Mouse (Mus musculus) liver, adult 2 months (tissue): ENCODE data around the gene Shkbp1. TPM values are rescaled to one million over a fixed set of nuclear protein-coding genes. Genes with fewer than 3 reads are reported as not detected.

Experiments used
- DNase-seq: peaks from one replicate; pipeline ENCODE4 v3.0.0-alpha.2; 2011; ENCODE audit warnings: low read depth, low spot score; ENCODE audit errors: extremely low read depth
- H3K27ac ChIP-seq: fragments of 200-500 bp; replicated peaks from 2 replicates; pipeline ENCODE4 v1.5.1; 2012; ENCODE audit warnings: low read depth, mild to moderate bottlenecking, control low read depth, inconsistent platforms, low read length; ENCODE audit not compliant: insufficient read depth
- H3K27me3 ChIP-seq: fragments of 200-500 bp; 2 replicates; pipeline ENCODE4 v1.6.1; 2012; ENCODE audit warnings: mild to moderate bottlenecking, moderate library complexity, low read length, inconsistent platforms; ENCODE audit not compliant: control insufficient read depth, insufficient read depth
- H3K36me3 ChIP-seq: fragments of 200-500 bp; 2 replicates; pipeline ENCODE4 v1.6.1; 2012; ENCODE audit warnings: low read length, inconsistent platforms; ENCODE audit not compliant: control insufficient read depth, insufficient read depth
- H3K4me1 ChIP-seq: fragments of 200-500 bp; 2 replicates; pipeline ENCODE4 v1.6.1; 2011; ENCODE audit warnings: low read length; ENCODE audit not compliant: control insufficient read depth, insufficient read depth
- H3K4me3 ChIP-seq: fragments of 200-500 bp; 2 replicates; pipeline ENCODE4 v1.5.1; 2011; ENCODE audit warnings: low read depth, mild to moderate bottlenecking, control low read depth, low read length, moderate library complexity; ENCODE audit not compliant: insufficient read depth
- H3K79me2 ChIP-seq: fragments of 200-500 bp; 2 replicates; pipeline ENCODE4 v1.6.1; 2012; ENCODE audit warnings: inconsistent platforms, mild to moderate bottlenecking, low read length, moderate library complexity; ENCODE audit not compliant: control insufficient read depth, insufficient read depth
- H3K9ac ChIP-seq: fragments of 200-500 bp; 2 replicates; pipeline ENCODE4 v1.6.1; 2012; ENCODE audit warnings: low read depth, mild to moderate bottlenecking, control low read depth, inconsistent platforms, low read length
- CTCF ChIP-seq: fragments of 200-500 bp; IDR thresholded peaks from 2 replicates; pipeline ENCODE4 v1.5.1; 2011; ENCODE audit warnings: low read depth, low read length, control low read depth
- POLR2A ChIP-seq: fragments of 200-500 bp; IDR thresholded peaks from 2 replicates; pipeline ENCODE4 v1.6.1; 2011; ENCODE audit warnings: low read length, control low read depth; ENCODE audit not compliant: insufficient read depth; ENCODE audit errors: extremely low read depth
- WGBS: fragments of 180-500 bp; shearing (Covaris S2); methylation state at CpG from one replicate; pipeline ENCODE4 v1.1.7; 2018; 5-methylcytosine and 5-hydroxymethylcytosine counted together
- polyA plus RNA-seq: library from polyadenylated mRNA; depleted of rRNA; stranded (reverse); fragments of >200 nt; gene quantifications from 2 replicates; pipeline ENCODE4 v1.2.3, GENCODE M21; 2012; rRNA removed
- total RNA-seq: library from RNA; depleted of rRNA; stranded (reverse); fragments of >200 nt; gene quantifications from 2 replicates; pipeline ENCODE4 v1.2.3, GENCODE M21; 2014; rRNA removed

The Shkbp1 gene
- total and polyA plus RNA-seq, 2 experiments: 3.6 to 23.9 TPM

- TF ChIP-seq POLR2A (no peak), CTCF (no peak)
- Histone ChIP-seq H3K4me1 (0 out of 2 replicates have a peak, but pooled peaks cover 2% of the 10 kb centered on the region), H3K36me3 (no peaks in the 10 kb centered on the region), H3K9ac (no peak overlapping the region), H3K27me3 (no peaks in the 10 kb centered on the region), H3K4me3 (no peak overlapping the region), H3K79me2 (no peaks in the 10 kb centered on the region), H3K27ac (no peak overlapping the region)
- DNase-seq: no peak
- 91% methylated on average over 4 of the region's 4 CpGs for WGBS
Measured at GRCm38 (mm10) chr7:27296518-27296917, 59.3 kb downstream of the Shkbp1 start.

GRCm38 (mm10) chr7:27295956-27296355 is 59.9 kb downstream of the Shkbp1 start:
- Histone ChIP-seq H3K4me1 (0 out of 2 replicates have a peak, but pooled peaks cover 2% of the 10 kb centered on the region), H3K9ac (no peak overlapping the region), H3K4me3 (no peak overlapping the region), H3K27ac (no peak overlapping the region), H3K79me2 (no peaks in the 10 kb centered on the region), H3K36me3 (no peaks in the 10 kb centered on the region), H3K27me3 (no peaks in the 10 kb centered on the region)
- TF ChIP-seq CTCF (no peak), POLR2A (no peak)
- WGBS: 6% methylated on average over 4 of the region's 4 CpGs
- peak; percentile 47 for DNase-seq

Other genes with a start within 250 kb of the Shkbp1 start
- gene Cyp2f2, start 236.1 kb downstream of the Shkbp1 start, total RNA-seq: 643 and 658 TPM in 2 replicates
- 1,932 and 2,426 TPM in 2 replicates for gene Cyp2f2, start 236.1 kb downstream of the Shkbp1 start, polyA plus RNA-seq
- not detected in 2 replicates for gene Cyp2t4, start 202.3 kb downstream of the Shkbp1 start, total RNA-seq
- not detected in 2 replicates for gene Cyp2t4, start 202.3 kb downstream of the Shkbp1 start, polyA plus RNA-seq
- 35.4 and 46.6 TPM in 2 replicates for gene Egln2, start 189.2 kb downstream of the Shkbp1 start, total RNA-seq
- gene Egln2, start 189.2 kb downstream of the Shkbp1 start, polyA plus RNA-seq: 98.2 and 99.3 TPM in 2 replicates
- 8.7 and 10.1 TPM in 2 replicates for gene Rab4b, start 177.1 kb downstream of the Shkbp1 start, total RNA-seq
- gene Rab4b, start 177.1 kb downstream of the Shkbp1 start, polyA plus RNA-seq: 27.5 and 28.3 TPM in 2 replicates
- gene Gm21983, start 174.9 kb downstream of the Shkbp1 start, total RNA-seq: 0.09 and 0.20 TPM in 2 replicates
- gene Gm21983, start 174.9 kb downstream of the Shkbp1 start, polyA plus RNA-seq: 0.39 TPM in 1 of 2 replicates, not detected in the other
- not detected in 2 replicates for gene Mia, start 174.9 kb downstream of the Shkbp1 start, total RNA-seq
- gene Mia, start 174.9 kb downstream of the Shkbp1 start, polyA plus RNA-seq: 0.67 and 1.1 TPM in 2 replicates
- gene BC024978, start 160.2 kb downstream of the Shkbp1 start, total RNA-seq: 3.9 and 4.2 TPM in 2 replicates
- gene BC024978, start 160.2 kb downstream of the Shkbp1 start, polyA plus RNA-seq: 10.2 and 13.8 TPM in 2 replicates
- 10.5 and 17.0 TPM in 2 replicates for gene Snrpa, start 159.7 kb downstream of the Shkbp1 start, total RNA-seq
- gene Snrpa, start 159.7 kb downstream of the Shkbp1 start, polyA plus RNA-seq: 76.8 and 79.1 TPM in 2 replicates
- gene Itpkc, start 127.4 kb downstream of the Shkbp1 start, total RNA-seq: 3.5 and 6.0 TPM in 2 replicates
- gene Itpkc, start 127.4 kb downstream of the Shkbp1 start, polyA plus RNA-seq: 4.0 and 5.8 TPM in 2 replicates
- 11.9 and 16.6 TPM in 2 replicates for gene Coq8b, start 123.0 kb downstream of the Shkbp1 start, total RNA-seq
- gene Coq8b, start 123.0 kb downstream of the Shkbp1 start, polyA plus RNA-seq: 35.2 and 36.2 TPM in 2 replicates
- 0.46 and 0.74 TPM in 2 replicates for gene Numbl, start 97.6 kb downstream of the Shkbp1 start, total RNA-seq
- 0.62 and 1.5 TPM in 2 replicates for gene Numbl, start 97.6 kb downstream of the Shkbp1 start, polyA plus RNA-seq
- gene Ltbp4, start 18.3 kb downstream of the Shkbp1 start, total RNA-seq: 9.4 and 24.2 TPM in 2 replicates
- gene Ltbp4, start 18.3 kb downstream of the Shkbp1 start, polyA plus RNA-seq: 29.2 and 32.5 TPM in 2 replicates
- not detected in 2 replicates for gene Gm20479, start 1.4 kb upstream of the Shkbp1 start, total RNA-seq
- gene Gm20479, start 1.4 kb upstream of the Shkbp1 start, polyA plus RNA-seq: not detected in 2 replicates
- under 0.01 TPM in 1 of 2 replicates, not detected in the other for gene Sptbn4, start 91.7 kb upstream of the Shkbp1 start, total RNA-seq
- gene Sptbn4, start 91.7 kb upstream of the Shkbp1 start, polyA plus RNA-seq: 0.06 TPM in 1 of 2 replicates, not detected in the other
- 142 and 148 TPM in 2 replicates for gene Blvrb, start 92.0 kb upstream of the Shkbp1 start, total RNA-seq
- 268 and 304 TPM in 2 replicates for gene Blvrb, start 92.0 kb upstream of the Shkbp1 start, polyA plus RNA-seq
- 3.5 and 4.6 TPM in 2 replicates for gene Sertad3, start 117.7 kb upstream of the Shkbp1 start, total RNA-seq
- gene Sertad3, start 117.7 kb upstream of the Shkbp1 start, polyA plus RNA-seq: 6.9 and 8.3 TPM in 2 replicates
- 7.7 and 9.5 TPM in 2 replicates for gene Sertad1, start 130.9 kb upstream of the Shkbp1 start, total RNA-seq
- 8.8 and 11.6 TPM in 2 replicates for gene Sertad1, start 130.9 kb upstream of the Shkbp1 start, polyA plus RNA-seq
- gene Prx, start 143.3 kb upstream of the Shkbp1 start, total RNA-seq: 0.07 TPM in 1 of 2 replicates, not detected in the other
- gene Prx, start 143.3 kb upstream of the Shkbp1 start, polyA plus RNA-seq: 0.05 and 0.07 TPM in 2 replicates
- not detected in 2 replicates for gene Hipk4, start 167.2 kb upstream of the Shkbp1 start, total RNA-seq
- gene Hipk4, start 167.2 kb upstream of the Shkbp1 start, polyA plus RNA-seq: not detected in 2 replicates
- 8.3 and 12.4 TPM in 2 replicates for gene Pld3, start 197.2 kb upstream of the Shkbp1 start, total RNA-seq
- gene Pld3, start 197.2 kb upstream of the Shkbp1 start, polyA plus RNA-seq: 33.0 and 37.4 TPM in 2 replicates
- gene 2310022A10Rik, start 197.2 kb upstream of the Shkbp1 start, total RNA-seq: 1.2 and 2.7 TPM in 2 replicates
- 8.5 and 9.0 TPM in 2 replicates for gene 2310022A10Rik, start 197.2 kb upstream of the Shkbp1 start, polyA plus RNA-seq
- 57.1 and 65.5 TPM in 2 replicates for gene Akt2, start 235.5 kb upstream of the Shkbp1 start, total RNA-seq
- gene Akt2, start 235.5 kb upstream of the Shkbp1 start, polyA plus RNA-seq: 78.1 and 81.3 TPM in 2 replicates